Mouse (Mus musculus) 3134 (cell line): ENCODE results near the gene Elmod3.

ENCODE experiments used
- DNase-seq: peaks from one replicate; pipeline ENCODE4 v3.0.0-alpha.2; 2011; ENCODE audit warnings: low spot score; ENCODE audit not compliant: insufficient read length; ENCODE audit errors: extremely low read depth

Elmod3 gene

GRCm38 (mm10) chr6:72581625-72582382, 16.4 kb downstream of the Elmod3 start:
- no peak for DNase-seq

- DNase-seq = no peak
These were observed 22.2 kb downstream of the Elmod3 start for GRCm38 (mm10) chr6:72576041-72576440.

- DNase-seq = no peak
These were observed 26.4 kb downstream of the Elmod3 start for GRCm38 (mm10) chr6:72571826-72572225.

GRCm38 (mm10) chr6:72570644-72571397, 27.4 kb downstream of the Elmod3 start:
- no peak for DNase-seq

- DNase-seq = no peak
These were observed 29.5 kb downstream of the Elmod3 start for GRCm38 (mm10) chr6:72568736-72569135.

GRCm38 (mm10) chr6:72567508-72567907, 30.7 kb downstream of the Elmod3 start:
- no peak for DNase-seq

GRCm38 (mm10) chr6:72566044-72566443, 32.2 kb downstream of the Elmod3 start:
- DNase-seq = peak; percentile 30

- DNase-seq = no peak
These were observed 32.7 kb downstream of the Elmod3 start for GRCm38 (mm10) chr6:72565506-72565905.

GRCm38 (mm10) chr6:72562894-72563293, 35.3 kb downstream of the Elmod3 start:
- no peak for DNase-seq

GRCm38 (mm10) chr6:72562486-72562885, 35.7 kb downstream of the Elmod3 start:
- DNase-seq = no peak

- no peak for DNase-seq
These were observed 37.4 kb downstream of the Elmod3 start for GRCm38 (mm10) chr6:72560801-72561200.

GRCm38 (mm10) chr6:72553079-72553412, 45.2 kb downstream of the Elmod3 start:
- no peak for DNase-seq

GRCm38 (mm10) chr6:72552171-72553078, 45.8 kb downstream of the Elmod3 start:
- peak; percentile 87 for DNase-seq

GRCm38 (mm10) chr6:72550503-72551100, 47.6 kb downstream of the Elmod3 start:
- DNase-seq = no peak

- no peak for DNase-seq
These were observed 48.2 kb downstream of the Elmod3 start for GRCm38 (mm10) chr6:72550025-72550424.

GRCm38 (mm10) chr6:72549041-72549580, 49.1 kb downstream of the Elmod3 start:
- DNase-seq = peak; percentile 70

GRCm38 (mm10) chr6:72547862-72548261, 50.4 kb downstream of the Elmod3 start:
- no peak for DNase-seq

GRCm38 (mm10) chr6:72547121-72547520, 51.1 kb downstream of the Elmod3 start:
- DNase-seq = no peak

- no peak for DNase-seq
These were observed 52.8 kb downstream of the Elmod3 start for GRCm38 (mm10) chr6:72545377-72545776.

GRCm38 (mm10) chr6:72544283-72544987, 53.8 kb downstream of the Elmod3 start, which contains the start of gene Capg:
Gene Capg (plus strand): TSS chr6:72544391.
- peak; percentile 76 for DNase-seq
